Mouse (Mus musculus): Measurements from ENCODE around the gene Cbln1.

Cbln1 gene

GRCm38 (mm10) chr8:87472271-87473236 lies at the start of gene Cbln1:
TSS of gene Cbln1 (minus strand) at chr8:87472609.
- peak; percentile 85 to 92 for DNase-seq

GRCm38 (mm10) chr8:87517132-87517531 lies 44.7 kb upstream of the Cbln1 start:
- DNase-seq: no peak

- DNase-seq: no peak
These were observed 41.4 kb upstream of the Cbln1 start for GRCm38 (mm10) chr8:87513796-87514195.

- DNase-seq: no peak
These were observed 40.9 kb upstream of the Cbln1 start for GRCm38 (mm10) chr8:87513350-87513749.

- no peak for DNase-seq
These were observed 40.2 kb upstream of the Cbln1 start for GRCm38 (mm10) chr8:87512636-87513035.

- no peak for DNase-seq
These were observed 34.6 kb upstream of the Cbln1 start for GRCm38 (mm10) chr8:87507046-87507445.

- no peak for DNase-seq
These were observed 32.0 kb upstream of the Cbln1 start for GRCm38 (mm10) chr8:87504441-87504840.

GRCm38 (mm10) chr8:87502684-87503083 lies 30.3 kb upstream of the Cbln1 start:
- DNase-seq: no peak

- no peak for DNase-seq
These were observed 25.2 kb upstream of the Cbln1 start for GRCm38 (mm10) chr8:87497641-87498040.

- DNase-seq: no peak
These were observed 24.1 kb upstream of the Cbln1 start for GRCm38 (mm10) chr8:87496511-87496910.

- DNase-seq: no peak
These were observed 22.5 kb upstream of the Cbln1 start for GRCm38 (mm10) chr8:87494862-87495261.

- no peak for DNase-seq
These were observed 17.5 kb upstream of the Cbln1 start for GRCm38 (mm10) chr8:87489841-87490415.

- no peak for DNase-seq
These were observed 9.0 kb upstream of the Cbln1 start for GRCm38 (mm10) chr8:87481396-87481795.

- DNase-seq: no peak
These were observed 5.8 kb upstream of the Cbln1 start for GRCm38 (mm10) chr8:87478221-87478620.

GRCm38 (mm10) chr8:87477102-87477645 lies 4.8 kb upstream of the Cbln1 start:
- DNase-seq: no peak

- no peak for DNase-seq
These were observed 3.1 kb upstream of the Cbln1 start for GRCm38 (mm10) chr8:87475551-87475950.

GRCm38 (mm10) chr8:87474379-87474778 lies 2.0 kb upstream of the Cbln1 start:
- no peak for DNase-seq

GRCm38 (mm10) chr8:87473940-87474339 lies 1.5 kb upstream of the Cbln1 start:
- DNase-seq: no peak

GRCm38 (mm10) chr8:87473314-87473713 lies 905 bp upstream of the Cbln1 start:
- DNase-seq: no peak

GRCm38 (mm10) chr8:87471603-87472270 lies 672 bp downstream of the Cbln1 start:
- no peak for DNase-seq

- DNase-seq: no peak
These were observed 1.4 kb downstream of the Cbln1 start for GRCm38 (mm10) chr8:87470834-87471602.

Data from kidney, postnatal 36 days (tissue).